Mouse (Mus musculus): ENCODE data around the gene Myh7.
"Not testable (repeated sequence)": the region's sequence is repeated elsewhere in the genome, so short reads cannot be mapped to it uniquely, and the experiment has no call there.

Myh7 gene

DNA sequence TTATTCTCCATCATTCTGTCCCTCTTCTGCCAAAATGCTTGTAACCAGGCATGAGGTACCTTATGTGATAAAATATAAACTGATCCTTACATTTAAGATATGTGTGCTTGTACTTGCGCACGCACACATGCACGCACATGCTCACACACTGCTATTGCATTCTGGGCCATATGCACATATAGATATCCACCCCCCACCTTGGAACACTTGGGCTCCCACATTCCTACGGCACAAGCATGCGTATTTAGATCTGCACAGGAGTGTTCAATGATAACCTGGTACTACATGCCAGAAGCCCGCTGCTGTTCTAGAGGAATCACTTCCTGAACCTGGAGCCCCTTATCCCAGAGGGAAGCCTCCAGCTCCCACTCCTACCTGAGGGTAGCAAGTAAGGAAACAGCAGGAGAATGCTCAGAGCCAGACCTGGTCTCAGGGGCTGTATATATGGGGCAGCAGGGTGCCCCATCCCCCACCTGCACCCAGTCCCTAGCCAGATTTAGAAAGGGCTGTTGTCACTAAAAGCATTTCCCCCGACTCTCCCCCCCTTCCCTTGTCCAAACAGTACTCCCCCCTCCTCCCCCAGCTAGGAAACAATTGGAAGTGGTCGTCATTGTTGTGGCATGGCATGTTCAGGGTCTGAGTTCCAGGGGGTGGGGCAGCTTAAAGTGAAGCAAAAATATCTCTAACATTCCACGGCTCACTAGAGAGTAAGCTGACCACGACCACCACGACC, at the start of gene Myh7:
Gene Myh7 (minus strand): TSS at position 491 of the 733 bp plus-strand sequence.
- DNase-seq: no peak

DNA sequence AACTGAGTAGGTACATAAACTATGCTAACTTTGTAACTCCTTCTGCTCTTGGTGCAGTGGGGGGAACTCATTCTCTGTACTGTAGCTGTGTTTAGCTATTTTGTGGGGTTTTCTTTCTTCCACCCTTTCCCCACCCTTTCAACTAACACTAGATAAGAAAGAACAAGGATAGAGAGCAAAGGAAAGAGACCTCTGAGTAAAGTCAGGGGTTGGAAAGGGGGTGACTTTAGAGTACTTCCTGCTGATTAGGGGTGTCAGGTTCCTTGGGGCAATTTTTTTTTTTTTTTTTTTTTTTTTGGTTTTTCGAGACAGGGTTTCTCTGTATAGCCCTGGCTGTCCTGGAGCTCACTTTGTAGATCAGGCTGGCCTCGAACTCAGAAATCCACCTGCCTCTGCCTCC, 49.3 kb upstream of the Myh7 start:
- DNase-seq: not testable (repeated sequence)

DNA sequence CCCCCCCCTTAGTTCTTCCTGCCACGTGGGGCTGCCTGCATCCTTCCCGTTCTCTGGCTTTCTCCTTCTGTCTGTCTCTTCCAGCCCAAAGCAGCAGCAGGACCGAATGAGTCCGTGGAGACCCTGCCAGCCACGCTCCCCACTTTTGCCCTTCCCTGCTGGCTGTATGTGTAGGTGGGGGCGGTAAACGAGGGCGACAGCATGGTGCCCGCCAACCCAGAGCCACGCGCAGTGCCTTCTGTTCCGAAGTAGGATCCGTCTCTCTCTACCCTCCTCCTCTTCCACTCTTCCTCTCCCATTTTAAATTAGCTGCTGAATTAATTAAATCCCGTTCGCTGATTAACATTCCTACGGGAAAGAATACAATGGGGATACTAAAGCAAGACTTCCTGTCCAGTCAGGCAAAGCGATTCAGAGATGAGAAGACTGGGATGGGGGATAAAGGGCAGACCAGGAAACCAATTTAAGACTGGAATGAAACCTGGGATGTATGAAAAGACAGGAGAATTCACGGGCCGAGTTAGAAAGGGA, 38.3 kb upstream of the Myh7 start:
- no peak for DNase-seq

DNA sequence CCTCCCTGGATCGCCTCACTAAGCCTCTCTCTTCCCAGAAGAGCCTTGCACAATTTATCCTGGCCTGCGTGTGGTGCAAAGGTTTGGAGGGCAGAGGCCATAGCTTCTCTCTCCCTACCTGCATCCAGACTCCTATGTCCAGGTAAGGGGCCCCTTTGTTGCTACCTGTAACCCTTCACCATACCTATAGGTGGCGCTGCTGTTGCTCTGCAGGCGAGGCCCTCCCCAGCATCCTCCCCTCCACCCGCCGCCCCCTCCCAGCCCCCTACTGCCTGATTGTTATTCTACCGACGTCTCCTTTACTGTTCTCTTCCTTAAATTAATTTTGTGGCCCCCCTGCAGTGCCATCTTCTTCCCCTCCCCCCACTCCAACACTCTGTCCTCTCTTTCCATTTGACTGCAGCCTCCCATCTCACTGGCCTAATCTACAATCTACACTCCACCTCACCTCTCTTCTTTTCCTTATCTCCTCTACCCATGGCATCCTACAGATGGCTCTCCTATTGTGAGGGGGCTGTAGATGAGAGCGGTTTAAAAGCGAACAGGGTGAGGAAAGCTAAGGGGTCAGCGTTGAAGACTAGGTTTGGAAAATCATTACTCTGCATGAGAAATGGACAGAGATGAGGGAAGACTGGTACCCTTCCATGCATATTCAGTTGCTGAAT, 34.7 kb upstream of the Myh7 start:
- DNase-seq: peak; percentile 25

- DNase-seq: no peak
Measured at GRCm38 (mm10) chr14:55028333-55028835, 34.0 kb upstream of the Myh7 start.

GRCm38 (mm10) chr14:55027653-55028052, 33.2 kb upstream of the Myh7 start:
- DNase-seq: no peak

GRCm38 (mm10) chr14:55027251-55027650, 32.8 kb upstream of the Myh7 start:
- no peak for DNase-seq

- DNase-seq: no peak
Measured at GRCm38 (mm10) chr14:55025527-55025926, 31.1 kb upstream of the Myh7 start.

GRCm38 (mm10) chr14:55024236-55024635, 29.8 kb upstream of the Myh7 start:
- DNase-seq: peak; percentile 74

- no peak for DNase-seq
Measured at GRCm38 (mm10) chr14:55023011-55023410, 28.6 kb upstream of the Myh7 start.

DNA sequence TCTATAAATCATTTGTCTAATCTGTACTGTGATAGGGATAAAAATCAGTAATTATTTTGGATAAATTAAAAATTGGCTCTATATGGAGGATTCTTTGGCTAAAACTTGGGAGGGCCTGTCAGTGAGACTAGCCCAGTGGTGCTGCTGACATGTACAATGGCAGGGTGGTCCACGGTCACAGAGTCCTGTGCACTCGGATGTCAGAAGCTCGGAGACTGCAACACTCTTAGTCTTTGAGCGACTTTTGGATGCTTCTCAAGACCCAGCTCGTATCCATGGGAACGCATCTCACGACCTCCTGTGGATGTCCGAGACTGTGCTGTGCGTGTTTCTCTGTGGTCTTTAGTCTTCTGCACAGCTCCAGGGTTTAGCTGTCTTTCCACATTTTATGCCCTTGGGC, 26.0 kb upstream of the Myh7 start:
- no peak for DNase-seq

- no peak for DNase-seq
Measured at GRCm38 (mm10) chr14:55016876-55017275, 22.4 kb upstream of the Myh7 start.

DNA sequence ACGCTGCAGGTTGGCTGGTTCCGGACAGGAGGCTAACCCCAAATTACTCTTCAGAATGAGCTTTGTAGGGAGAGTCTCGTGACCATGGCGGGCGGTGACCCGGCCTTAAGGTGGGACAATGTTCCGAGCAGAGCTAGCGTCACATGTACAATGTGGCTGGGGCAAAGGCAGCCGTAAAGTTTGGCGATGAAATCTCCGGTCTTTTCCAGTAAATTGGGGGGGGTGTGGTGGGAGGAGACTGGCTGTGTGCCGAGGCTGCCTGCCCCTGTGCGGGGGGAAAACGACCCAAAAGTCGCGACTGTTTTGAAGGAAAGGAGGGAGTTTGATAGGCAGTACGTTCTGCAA, 21.3 kb upstream of the Myh7 start:
- peak; percentile 31 for DNase-seq

GRCm38 (mm10) chr14:55014991-55015766, 20.8 kb upstream of the Myh7 start, which contains the start of gene Ngdn:
Gene Ngdn, plus strand, starts transcription at chr14:55015454.
- DNase-seq: peak; percentile 99

GRCm38 (mm10) chr14:55014591-55014990, 20.2 kb upstream of the Myh7 start:
- DNase-seq: no peak

GRCm38 (mm10) chr14:55011116-55011515, 16.7 kb upstream of the Myh7 start:
- DNase-seq: no peak

- DNase-seq: no peak
Measured at GRCm38 (mm10) chr14:55008417-55008816, 14.0 kb upstream of the Myh7 start.

DNA sequence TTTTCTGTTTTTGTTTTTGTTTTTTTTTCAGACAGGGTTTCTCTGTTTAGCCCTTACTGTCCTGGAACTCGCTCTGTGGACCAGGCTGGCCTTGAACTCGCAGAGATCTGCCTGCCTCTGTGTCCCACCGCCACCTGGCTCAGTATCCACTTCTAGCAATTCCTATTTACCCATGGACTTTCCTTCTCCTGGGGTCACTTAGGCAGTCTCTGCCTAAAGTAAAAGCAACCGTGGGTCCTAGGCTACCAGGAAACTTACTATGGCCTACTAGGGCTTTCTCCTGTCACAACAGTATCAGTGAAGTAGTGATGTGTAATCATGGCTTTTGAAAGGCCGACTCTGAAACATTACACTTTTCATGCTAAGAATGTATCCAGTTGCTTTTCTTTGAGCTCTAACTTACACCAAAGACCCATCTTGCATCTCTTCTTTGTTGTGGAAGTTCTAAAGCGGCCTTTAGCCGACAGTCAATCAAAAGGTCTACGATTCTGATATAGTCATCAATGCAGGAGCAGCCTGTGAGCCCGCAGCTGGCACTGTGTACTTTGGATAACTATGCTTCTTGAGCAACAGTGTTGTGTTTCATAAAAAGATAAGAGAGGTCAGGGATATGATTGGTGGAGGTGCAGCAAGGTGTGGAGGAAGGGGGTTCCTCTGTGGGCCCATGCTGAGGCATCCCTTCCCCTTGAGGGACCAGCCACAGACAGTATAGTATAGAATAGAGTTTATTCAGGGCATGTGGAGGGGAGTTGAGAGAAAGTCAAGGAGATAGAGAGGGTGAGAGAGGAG, 12.9 kb upstream of the Myh7 start:
- DNase-seq: no peak

- DNase-seq: no peak
Measured at GRCm38 (mm10) chr14:55006541-55006940, 12.1 kb upstream of the Myh7 start.

DNA sequence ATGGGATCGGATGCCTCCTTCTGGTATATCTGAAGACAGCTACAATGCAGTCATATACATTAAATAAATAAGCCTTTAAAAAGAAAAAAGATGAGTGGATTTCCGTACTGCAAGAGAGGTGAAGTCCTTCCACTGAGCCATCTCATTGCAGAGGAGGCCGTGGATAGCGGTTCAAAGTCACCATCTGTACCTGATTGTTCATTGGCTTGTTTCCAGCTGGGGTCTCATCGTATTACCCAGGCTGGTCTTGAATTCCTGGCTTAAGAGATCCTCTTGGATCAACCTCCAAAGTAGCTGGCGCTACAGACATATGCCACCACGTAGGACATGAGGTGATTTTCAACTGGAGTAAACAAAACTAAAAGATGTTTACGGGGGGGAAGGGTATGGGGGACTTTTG, 11.5 kb upstream of the Myh7 start:
- DNase-seq: no peak

DNA sequence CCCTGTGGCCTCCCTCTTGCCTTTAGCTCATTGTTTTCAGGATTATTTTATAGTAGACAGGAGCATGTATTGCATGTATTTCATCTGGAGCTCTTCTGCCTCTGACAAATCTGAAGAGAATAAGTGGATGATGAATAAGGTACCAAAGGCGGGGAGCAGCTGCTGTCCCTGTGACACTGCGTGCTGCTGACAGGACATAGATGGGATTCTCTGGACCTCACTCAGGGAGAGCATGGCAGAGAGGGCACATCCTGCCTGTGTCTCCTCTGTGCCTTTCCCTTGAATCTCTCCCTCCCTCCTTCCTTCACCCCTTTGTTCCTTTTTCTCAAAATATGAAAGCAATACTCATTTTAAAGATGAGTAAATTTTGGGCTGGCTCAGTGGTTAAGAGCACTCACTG, 11.1 kb upstream of the Myh7 start:
- DNase-seq: peak; percentile 52
